ENCODE assay signal across 8 mouse cellular contexts in the genomic region with DNA sequence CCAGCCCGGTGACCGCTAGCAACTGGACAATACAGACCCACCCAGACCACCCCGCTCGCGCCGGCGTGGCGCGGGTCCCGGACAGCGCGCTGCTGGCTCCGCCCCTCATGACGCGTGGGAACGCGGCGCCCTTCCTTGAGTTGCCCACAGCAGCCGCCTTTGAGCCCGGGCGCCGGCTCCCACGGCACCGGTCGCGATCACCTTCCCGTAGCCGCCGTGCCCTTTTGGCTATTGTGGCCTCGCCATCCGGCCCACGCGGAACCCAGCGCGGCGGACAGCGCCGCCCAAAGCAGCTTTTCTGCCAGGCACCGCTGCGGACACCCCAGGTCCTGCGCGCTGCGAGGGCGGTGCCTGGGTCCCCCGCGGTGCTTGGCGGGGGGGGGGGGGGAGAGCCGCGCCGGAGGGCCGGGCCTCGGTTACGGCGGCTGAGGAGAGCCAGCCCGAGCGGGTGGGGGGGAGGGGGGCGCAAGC. TPM values are rescaled to one million over a fixed set of nuclear protein-coding genes. Genes with fewer than 3 reads are reported as not detected.
DNase-seq lines count a peak whose midpoint lies in the region; ATAC-seq and TF ChIP-seq lines count a peak whose summit lies in the region.

Gene Eif4enif1, plus strand, starts transcription at position 162 of the 471 bp plus-strand sequence.

- peak within 1 kb of the TSS; percentile 92 for H3K27ac ChIP-seq in CH12.LX (ENCODE audit: insufficient read depth, low read depth)
- H3K27ac ChIP-seq in forebrain, embryonic 13.5 days, result peak within 1 kb of the TSS; percentile 0; the same call in 1 of the 2 replicates
- peak within 1 kb of the TSS; percentile 62 for H3K27ac ChIP-seq in liver, postnatal 0 days (ENCODE audit: low read depth)
- peak within 1 kb of the TSS; percentile 18; the same call in 1 of the 2 replicates for H3K27ac ChIP-seq in neural tube, embryonic 14.5 days (ENCODE audit: low read depth, low read length)

- dilution Hi-C loops in CH12.LX (cut with MboI; ENCODE audit: extremely low pct_ligation_motif_present, extremely low pct_unique_long_range_greater_than_20kb, low sequenced_read_pairs), result no loop called here

- H3K4me3 ChIP-seq in CH12.LX (replicated peaks in 1 of 3; ENCODE audit: low read depth in 2 of 3, low read length in 2 of 3, poor library complexity in 1 of 3), result peak within 1 kb of the TSS; percentile 52 to 86 (median 61)
- H3K4me3 ChIP-seq in forebrain, embryonic 13.5 days, result peak within 1 kb of the TSS; percentile 42
- peak within 1 kb of the TSS; percentile 50 for H3K4me3 ChIP-seq in liver, postnatal 0 days (ENCODE audit: low read depth, low read length)
- peak within 1 kb of the TSS; percentile 30 for H3K4me3 ChIP-seq in neural tube, embryonic 14.5 days (ENCODE audit: low read depth, low read length)

- H3K9ac ChIP-seq in CH12.LX (ENCODE audit: insufficient read depth, low read depth), result peak within 1 kb of the TSS; percentile 94
- H3K9ac ChIP-seq in forebrain, embryonic 13.5 days, result peak within 1 kb of the TSS; percentile 56
- H3K9ac ChIP-seq in liver, postnatal 0 days (replicated peaks), result peak within 1 kb of the TSS; percentile 64
- peak within 1 kb of the TSS; percentile 16 for H3K9ac ChIP-seq in neural tube, embryonic 14.5 days (replicated peaks; ENCODE audit: low read depth, low read length)

- peak; percentile 88 for DNase-seq in CH12.LX (ENCODE audit: extremely low read depth)
- peak; percentile 86 for DNase-seq in c-Kit-positive CD71-positive TER-119-positive erythroid progenitor cells, embryonic 14.5 days (ENCODE audit: low spot score)
- peak; percentile 95 to 96 for DNase-seq in heart, postnatal 10 days
- DNase-seq in large intestine, adult 2 months (ENCODE audit: low read depth, low spot score), result no peak
- peak; percentile 92 for DNase-seq in liver, postnatal 0 days
- peak; percentile 95 for DNase-seq in testis, postnatal 10 days (ENCODE audit: low spot score)

- H3K9me3 ChIP-seq in CH12.LX (replicated peaks; ENCODE audit: low read length), result no peaks in the 10 kb centered on the region
- no peaks in the 10 kb centered on the region for H3K9me3 ChIP-seq in forebrain, embryonic 13.5 days (replicated peaks)
- H3K9me3 ChIP-seq in liver, postnatal 0 days (ENCODE audit: low read length), result no peaks in the 10 kb centered on the region
- no peaks in the 10 kb centered on the region for H3K9me3 ChIP-seq in neural tube, embryonic 14.5 days (ENCODE audit: control insufficient read depth, low read length)

- peak; percentile 86 for ATAC-seq in forebrain, embryonic 13.5 days
- peak; percentile 86 for ATAC-seq in liver, postnatal 0 days
- ATAC-seq in neural tube, embryonic 14.5 days (ENCODE audit: low read depth), result peak; percentile 86

- TF ChIP-seq CTCF in CH12.LX (conservative IDR thresholded peaks at IDR 0.05 in 1 of 2, IDR thresholded peaks at IDR 0.05 in 1 of 2; ENCODE audit: low read depth in 2 of 2, low read length in 2 of 2), result no peak
- no peak for TF ChIP-seq CTCF in liver, postnatal 0 days (IDR thresholded peaks at IDR 0.05; ENCODE audit: low read depth)

- no peak for TF ChIP-seq POLR2A in CH12.LX (IDR thresholded peaks at IDR 0.05; ENCODE audit: low read depth, low read length)

- WGBS in forebrain, embryonic 13.5 days, result under 1% methylated on average over 33 of the region's 57 CpGs
- WGBS in large intestine, adult 2 months, result under 1% methylated on average over 46 of the region's 57 CpGs
- WGBS in liver, postnatal 0 days (ENCODE audit: insufficient replicate concordance), result 1% methylated on average over 35 of the region's 57 CpGs
- 0% methylated on average over 50 of the region's 57 CpGs for WGBS in neural tube, embryonic 14.5 days

- no peak for TF ChIP-seq RAD21 in CH12.LX (IDR thresholded peaks at IDR 0.05; ENCODE audit: low read depth, low read length)

- H3K36me3 ChIP-seq in CH12.LX (replicated peaks in 1 of 2; ENCODE audit: control insufficient read depth in 1 of 2, insufficient read depth in 1 of 2, low read length in 1 of 2), result peaks cover 14 to 28% of the 10 kb centered on the region in 2 experiments
- H3K36me3 ChIP-seq in forebrain, embryonic 13.5 days (ENCODE audit: poor library complexity, severe bottlenecking), result peaks cover 23% of the 10 kb centered on the region
- peaks cover 23% of the 10 kb centered on the region for H3K36me3 ChIP-seq in liver, postnatal 0 days (replicated peaks; ENCODE audit: insufficient read depth, low read length)
- H3K36me3 ChIP-seq in neural tube, embryonic 14.5 days (ENCODE audit: control insufficient read depth, insufficient read depth, low read length), result peaks cover 5% of the 10 kb centered on the region

- intact Hi-C loops in heart, postnatal 10 days (cut with DNase I), result no loop called here

- peaks cover 42% of the 10 kb centered on the region for H3K79me2 ChIP-seq in CH12.LX (replicated peaks; ENCODE audit: control insufficient read depth, extremely low read depth, insufficient read depth, poor library complexity, severe bottlenecking)

- peak within 1 kb of the TSS; percentile 63; the same call in 1 of the 2 replicates for H3K4me2 ChIP-seq in CH12.LX (ENCODE audit: insufficient read depth, low read depth, poor library complexity, severe bottlenecking)
- peak within 1 kb of the TSS; percentile 48 for H3K4me2 ChIP-seq in forebrain, embryonic 13.5 days
- peak within 1 kb of the TSS; percentile 44 for H3K4me2 ChIP-seq in liver, postnatal 0 days (ENCODE audit: low read depth, low read length)
- H3K4me2 ChIP-seq in neural tube, embryonic 14.5 days (ENCODE audit: low read depth, low read length), result peak within 1 kb of the TSS; percentile 25

- TF ChIP-seq EP300 in CH12.LX (IDR thresholded peaks at IDR 0.05; ENCODE audit: low read length), result no peak
- TF ChIP-seq EP300 in liver, postnatal 0 days (IDR thresholded peaks at IDR 0.05; ENCODE audit: low read depth), result no peak

- in situ Hi-C loops in CH12.LX (cut with MboI; ENCODE audit: low pct_ligation_motif_present, low pct_unique_long_range_greater_than_20kb, low sequenced_read_pairs), result no loop called here

- peaks cover 6 to 27% of the 10 kb centered on the region in 2 experiments; a peak in 3 of 4 replicates for H3K4me1 ChIP-seq in CH12.LX (ENCODE audit: control insufficient read depth in 1 of 2, insufficient read depth in 2 of 2)
- H3K4me1 ChIP-seq in forebrain, embryonic 13.5 days, result peaks cover 11% of the 10 kb centered on the region
- peaks cover 5% of the 10 kb centered on the region; the same call in 1 of the 2 replicates for H3K4me1 ChIP-seq in liver, postnatal 0 days (ENCODE audit: insufficient read depth)
- no peaks in the 10 kb centered on the region for H3K4me1 ChIP-seq in neural tube, embryonic 14.5 days (ENCODE audit: control insufficient read depth, insufficient read depth, low read length)

- H3K27me3 ChIP-seq in CH12.LX (replicated peaks), result no peaks in the 10 kb centered on the region
- H3K27me3 ChIP-seq in forebrain, embryonic 13.5 days, result no peaks in the 10 kb centered on the region
- H3K27me3 ChIP-seq in liver, postnatal 0 days (ENCODE audit: insufficient read depth, low read length), result no peaks in the 10 kb centered on the region
- no peaks in the 10 kb centered on the region for H3K27me3 ChIP-seq in neural tube, embryonic 14.5 days (ENCODE audit: control insufficient read depth, insufficient read depth, low read length)

TF ChIP-seq in CH12.LX, 34 proteins besides CTCF, POLR2A, EP300 and RAD21:
- no peak for TF ChIP-seq PAX5 (IDR thresholded peaks at IDR 0.05; ENCODE audit: low read length)
- TF ChIP-seq ZC3H11A (IDR thresholded peaks at IDR 0.05; ENCODE audit: low read depth, low read length), result no peak
- TF ChIP-seq MAZ (IDR thresholded peaks at IDR 0.05; ENCODE audit: low read depth, low read length), result no peak
- no peak for TF ChIP-seq MYC (IDR thresholded peaks at IDR 0.05; ENCODE audit: low read depth, low read length)
- TF ChIP-seq USF2 (conservative IDR thresholded peaks at IDR 0.05; ENCODE audit: low read depth, low read length), result no peak
- TF ChIP-seq BHLHE40 (IDR thresholded peaks at IDR 0.05; ENCODE audit: low read depth, low read length), result no peak
- TF ChIP-seq POLR2AphosphoS2 (IDR thresholded peaks at IDR 0.05; ENCODE audit: low read depth, low read length), result no peak
- TF ChIP-seq HCFC1 (IDR thresholded peaks at IDR 0.05; ENCODE audit: low read depth, low read length), result no peak
- no peak for TF ChIP-seq GABPA (IDR thresholded peaks at IDR 0.05; ENCODE audit: insufficient replicate concordance, low read depth, low read length)
- TF ChIP-seq CHD1 (IDR thresholded peaks at IDR 0.05; ENCODE audit: low read depth, low read length), result no peak
- no peak for TF ChIP-seq TCF12 (IDR thresholded peaks at IDR 0.05; ENCODE audit: low read depth, low read length)
- no peak for TF ChIP-seq SMC3 (IDR thresholded peaks at IDR 0.05; ENCODE audit: low read depth, low read length)
- no peak for TF ChIP-seq KAT2A (IDR thresholded peaks at IDR 0.05; ENCODE audit: insufficient replicate concordance, low read length)
- no peak for TF ChIP-seq MXI1 (IDR thresholded peaks at IDR 0.05; ENCODE audit: low read depth, low read length)
- no peak for TF ChIP-seq ELF1 (IDR thresholded peaks at IDR 0.05; ENCODE audit: low read depth, low read length)
- TF ChIP-seq RCOR1 (conservative IDR thresholded peaks at IDR 0.05; ENCODE audit: low read depth, low read length), result no peak
- TF ChIP-seq NRF1 (IDR thresholded peaks at IDR 0.05; ENCODE audit: low read depth, low read length), result no peak
- TF ChIP-seq SIN3A (IDR thresholded peaks at IDR 0.05; ENCODE audit: low read length), result no peak

RNA-seq across cellular contexts. Expression of gene Eif4enif1, which starts in this region (rescaled TPM):
- total RNA-seq in CH12.LX (2012; rRNA removed) (60.8 and 70.2 TPM in 2 replicates), CH12.LX (2014; rRNA removed) (54.5 and 59.7 TPM in 2 replicates)
- 115 and 127 TPM in 2 replicates for polyA plus RNA-seq in CH12.LX (2012; ENCODE audit: insufficient read length, low read depth)
- polyA plus RNA-seq in forebrain, embryonic 13.5 days (2015; fragmentation: Nextera tagmentation; extraction: Ambion mirVana), result 46.8 and 54.2 TPM in 2 replicates
- total RNA-seq in heart, postnatal 10 days (2021), result 10 to 100 TPM; 53.7 to 60.1 TPM
- 43.1 and 47.5 TPM in 2 replicates for polyA plus RNA-seq in large intestine, adult 2 months (2012; rRNA removed)
- 12.6 and 14.9 TPM in 2 replicates for polyA plus RNA-seq in liver, postnatal 0 days (2015; fragmentation: Nextera tagmentation; extraction: Ambion mirVana)
- 60.3 and 64.5 TPM in 2 replicates for polyA plus RNA-seq in neural tube, embryonic 14.5 days (2014; fragmentation: Nextera tagmentation; extraction: Ambion mirVana)

Comparison
In these comparisons a context has a peak if more than half of its experiments do, and no peak if none do; other contexts are left out.
1. H3K27ac ChIP-seq: peak in every context shown above with its lines; median percentile 92 in CH12.LX; 62 in liver, postnatal 0 days; 18 in neural tube, embryonic 14.5 days; 0 in forebrain, embryonic 13.5 days.
2. H3K9ac ChIP-seq: peak in every context shown above with its lines; median percentile 94 in CH12.LX; 64 in liver, postnatal 0 days; 56 in forebrain, embryonic 13.5 days; 16 in neural tube, embryonic 14.5 days.